24 mouse cellular contexts compared by ENCODE assay signal in genomic region chr3:152199125-152199524, GRCm38 (mm10). TPM values are rescaled to one million over a fixed set of nuclear protein-coding genes. Genes with fewer than 3 reads are reported as not detected.
"Had no signal": no experiment of that assay in that cellular context is flagged by ENCODE, and none has a peak within 500 bp of the region (broad histone marks: within the 10 kb centered on the region; RNA-seq: fewer than 3 reads in every experiment).

No protein-coding gene starts in this region.

- H3K4me2 ChIP-seq: kidney, embryonic 15.5 days; lung, embryonic 15.5 days; midbrain, embryonic 13.5 days; neural tube, embryonic 13.5 days; stomach, embryonic 15.5 days had no signal

- H3K27ac ChIP-seq: kidney, embryonic 15.5 days; left cerebral cortex, adult 2 months; lung, embryonic 15.5 days; midbrain, embryonic 10.5 days; midbrain, embryonic 13.5 days; neural tube, embryonic 13.5 days; stomach, embryonic 15.5 days had no signal

- H3K4me3 ChIP-seq: kidney, embryonic 15.5 days; left cerebral cortex, adult 2 months; lung, embryonic 15.5 days; megakaryocyte, embryonic 14.5 days; midbrain, embryonic 10.5 days; midbrain, embryonic 13.5 days; myocyte; neural tube, embryonic 13.5 days; stomach, embryonic 15.5 days had no signal

- ATAC-seq: midbrain, embryonic 13.5 days; midbrain, embryonic 16.5 days had no signal

- DNase-seq: kidney, adult 11 months; kidney, adult 8-10 months; kidney, postnatal 10 days; kidney, postnatal 36 days; layer of hippocampus, postnatal 36 days; lung, adult 18-20 months; lung, postnatal 10 days; lung, postnatal 36 days; retina, postnatal 1 day; right cerebral cortex, postnatal 25 days; spleen, adult 18-20 months; thymus, postnatal 36 days had no signal

- H3K9ac ChIP-seq: kidney, embryonic 15.5 days; lung, embryonic 15.5 days; midbrain, embryonic 13.5 days; neural tube, embryonic 13.5 days; stomach, embryonic 15.5 days had no signal

- H3K27me3 ChIP-seq: kidney, embryonic 15.5 days; lung, embryonic 15.5 days; megakaryocyte, embryonic 14.5 days; neural tube, embryonic 13.5 days; stomach, embryonic 15.5 days had no signal

- H3K36me3 ChIP-seq: kidney, embryonic 15.5 days; lung, embryonic 15.5 days; midbrain, embryonic 10.5 days; midbrain, embryonic 13.5 days; neural tube, embryonic 13.5 days; stomach, embryonic 15.5 days had no signal

- H3K4me1 ChIP-seq: kidney, embryonic 15.5 days; lung, embryonic 15.5 days; midbrain, embryonic 10.5 days; midbrain, embryonic 13.5 days; neural tube, embryonic 13.5 days; stomach, embryonic 15.5 days had no signal

- H3K9me3 ChIP-seq: kidney, embryonic 15.5 days; lung, embryonic 15.5 days; megakaryocyte, embryonic 14.5 days; midbrain, embryonic 10.5 days; midbrain, embryonic 13.5 days; neural tube, embryonic 13.5 days; stomach, embryonic 15.5 days had no signal

RNA-seq across cellular contexts. Expression of gene Gipc2, which starts 33.1 kb away (rescaled TPM):
- total RNA-seq: monocyte, adult 5-6 weeks; neutrophil, adult 5-6 weeks had no signal
